In genomic region chr3:54526618-54527017, GRCm38 (mm10) we compare ENCODE assay signal across 17 mouse cellular contexts.
"Had no signal": no experiment of that assay in that cellular context is flagged by ENCODE, and none has a peak within 500 bp of the region (broad histone marks: within the 10 kb centered on the region; RNA-seq: fewer than 3 reads in every experiment).

No protein-coding gene starts in this region.

- H3K36me3 ChIP-seq: lung, embryonic 15.5 days; midbrain, embryonic 12.5 days; neural tube, embryonic 12.5 days had no signal

- H3K27ac ChIP-seq: lung, embryonic 15.5 days; macrophage; midbrain, embryonic 12.5 days; neural tube, embryonic 12.5 days had no signal

- H3K4me1 ChIP-seq: lung, embryonic 15.5 days; megakaryocyte, embryonic 14.5 days; midbrain, embryonic 12.5 days; neural tube, embryonic 12.5 days had no signal

- DNase-seq: liver, postnatal 0 days; lung, adult 2 months; lung, postnatal 14 days; lung, postnatal 36 days; midbrain, embryonic 14.5 days; right cerebral cortex, postnatal 14 days; spleen, adult 18-20 months; thymus, adult 18-20 months; thymus, postnatal 14 days; thymus, postnatal 36 days had no signal

- H3K9ac ChIP-seq: liver, postnatal 0 days; lung, embryonic 15.5 days; midbrain, embryonic 12.5 days; neural tube, embryonic 12.5 days had no signal

- H3K27me3 ChIP-seq: lung, embryonic 15.5 days; megakaryocyte, embryonic 14.5 days; midbrain, embryonic 12.5 days; neural tube, embryonic 12.5 days had no signal

- H3K4me3 ChIP-seq: lung, embryonic 15.5 days; megakaryocyte, embryonic 14.5 days; midbrain, embryonic 12.5 days; neural tube, embryonic 12.5 days had no signal

- ATAC-seq: liver, postnatal 0 days; lung, postnatal 0 days; midbrain, embryonic 16.5 days had no signal

- H3K4me2 ChIP-seq: lung, embryonic 15.5 days; midbrain, embryonic 12.5 days; neural tube, embryonic 12.5 days had no signal
